ENCODE assay signal across 15 mouse cellular contexts in the genomic region with DNA sequence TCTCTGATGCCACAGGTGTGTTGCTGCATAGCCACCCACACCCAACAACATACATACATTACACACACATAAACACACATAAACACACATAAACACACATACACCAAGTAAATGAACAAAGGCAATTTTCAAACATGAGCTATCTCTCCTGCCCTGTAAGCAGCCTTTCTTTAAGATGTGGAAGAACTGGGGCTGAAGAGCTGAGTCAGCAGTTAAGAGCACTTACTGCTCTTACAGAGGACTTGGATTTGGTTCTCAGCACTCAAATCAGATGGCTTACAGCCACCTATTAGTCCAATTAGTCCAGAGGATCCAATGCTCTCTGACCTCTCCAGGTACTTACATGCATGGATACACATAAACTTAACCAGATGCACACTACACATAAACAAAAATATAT.
"Had no signal": no experiment of that assay in that cellular context is flagged by ENCODE, and none has a peak within 500 bp of the region (broad histone marks: within the 10 kb centered on the region; RNA-seq: fewer than 3 reads in every experiment).

No protein-coding gene starts in this region.

- H3K9ac ChIP-seq: neural tube, embryonic 15.5 days; stomach, embryonic 15.5 days had no signal

- H3K27me3 ChIP-seq: neural tube, embryonic 15.5 days; stomach, embryonic 15.5 days had no signal

- DNase-seq: retina, postnatal 1 day; right cerebral cortex, adult 18-20 months; right cerebral cortex, postnatal 14 days; right cerebral cortex, postnatal 25 days; right cerebral cortex, postnatal 4 days; spleen, adult 18-20 months; thymus, adult 18-20 months; thymus, adult 2 months; thymus, postnatal 14 days; thymus, postnatal 25 days; thymus, postnatal 36 days; thymus, postnatal 4 days had no signal

- H3K4me2 ChIP-seq: neural tube, embryonic 15.5 days; stomach, embryonic 15.5 days had no signal

- H3K4me1 ChIP-seq: neural tube, embryonic 15.5 days; stomach, embryonic 15.5 days had no signal

- H3K27ac ChIP-seq: neural tube, embryonic 15.5 days; stomach, embryonic 15.5 days; stomach, postnatal 0 days had no signal

- H3K9me3 ChIP-seq: neural tube, embryonic 15.5 days; stomach, embryonic 15.5 days had no signal

- H3K4me3 ChIP-seq: neural tube, embryonic 15.5 days; stomach, embryonic 15.5 days had no signal
